Mouse (Mus musculus): ENCODE data around the gene Dnah3.

Dnah3 gene

DNA sequence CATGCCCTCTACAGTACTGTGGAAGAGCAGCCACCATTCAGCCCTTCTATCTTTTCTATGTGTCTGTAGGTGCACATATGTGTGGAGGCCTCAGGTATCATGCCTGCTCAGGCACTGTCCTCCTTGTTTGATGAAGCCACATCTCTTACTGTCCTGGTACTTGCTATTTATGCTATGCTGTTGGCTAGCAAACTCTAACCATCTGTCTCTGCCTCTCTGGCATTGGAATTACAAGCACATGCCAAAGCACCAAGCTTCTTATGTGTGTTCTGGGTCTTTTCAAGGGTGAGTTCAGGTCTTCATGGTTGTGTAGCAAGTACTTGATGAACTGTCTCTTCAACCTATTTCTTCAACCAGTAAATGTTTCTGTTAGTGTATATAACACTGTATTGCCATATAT lies 158.8 kb downstream of the Dnah3 start:
- no peak for DNase-seq

DNA sequence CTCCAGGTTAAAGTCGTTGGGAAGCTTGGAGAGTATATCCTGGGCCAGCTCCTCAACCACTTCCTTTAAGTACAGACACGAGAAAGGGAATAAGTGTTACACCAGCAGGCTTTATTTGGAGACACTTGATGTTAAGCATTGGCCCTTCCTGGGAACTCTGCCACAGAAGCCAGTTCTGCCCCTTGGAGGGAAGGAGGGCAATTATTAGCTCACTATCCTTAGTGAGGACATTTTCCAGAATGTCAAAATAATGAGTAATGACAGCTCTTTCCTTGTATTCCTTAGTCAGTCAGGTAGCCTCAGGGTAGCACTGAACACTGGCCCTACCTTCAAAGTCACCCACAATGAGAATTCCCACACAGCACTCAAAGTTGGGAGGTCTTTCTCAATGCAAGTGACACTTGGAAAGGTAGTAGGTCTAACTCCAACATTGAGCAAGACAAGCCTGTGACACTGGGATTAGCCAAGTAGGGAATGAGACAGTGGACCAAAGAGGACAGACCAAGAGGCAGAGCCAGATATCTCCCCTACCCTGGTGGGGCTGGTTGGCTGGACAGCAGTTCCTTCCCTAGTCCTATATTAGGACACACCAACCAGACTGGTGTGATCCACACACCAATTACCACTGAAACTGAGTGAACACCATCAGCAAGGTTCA lies 166.2 kb downstream of the Dnah3 start:
- DNase-seq = no peak

DNA sequence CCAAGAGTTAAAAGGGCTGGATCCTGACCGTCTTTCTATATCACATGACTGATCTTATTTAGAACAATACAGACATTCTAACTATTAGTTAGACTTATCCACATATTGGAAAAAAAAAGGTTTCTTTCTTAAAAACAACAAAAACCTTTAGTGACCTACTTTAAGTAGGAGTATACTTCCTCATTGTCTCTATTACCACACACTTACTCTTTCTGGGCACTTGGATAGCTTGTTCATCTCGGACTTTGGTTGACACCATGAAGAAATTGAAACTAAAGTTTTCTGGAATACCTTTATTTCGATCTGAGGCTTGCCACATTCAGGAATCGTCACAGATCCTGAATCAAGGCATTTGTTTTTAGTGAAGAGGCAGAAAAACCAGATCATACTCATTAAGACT lies 174.0 kb downstream of the Dnah3 start:
- no peak for DNase-seq

DNA sequence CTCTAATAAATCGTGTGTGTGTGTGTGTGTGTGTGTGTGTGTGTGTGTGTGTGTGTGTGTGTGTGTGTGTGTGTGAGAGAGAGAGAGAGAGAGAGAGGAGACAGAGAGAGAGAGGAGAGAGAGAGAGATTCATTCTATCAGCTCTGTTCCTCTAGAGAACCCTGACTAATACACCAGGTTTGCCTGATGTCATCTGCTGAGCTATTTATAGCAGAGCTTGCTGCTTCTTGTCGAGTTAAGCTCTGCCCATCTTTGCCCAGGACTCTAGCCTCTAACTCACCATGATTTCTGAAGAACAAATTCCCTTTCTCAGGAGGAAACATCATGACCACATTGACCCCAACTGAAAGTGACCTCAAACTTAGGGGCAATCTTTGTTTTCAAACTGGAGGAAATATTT lies 174.6 kb downstream of the Dnah3 start:
- DNase-seq = peak; percentile 22

DNA sequence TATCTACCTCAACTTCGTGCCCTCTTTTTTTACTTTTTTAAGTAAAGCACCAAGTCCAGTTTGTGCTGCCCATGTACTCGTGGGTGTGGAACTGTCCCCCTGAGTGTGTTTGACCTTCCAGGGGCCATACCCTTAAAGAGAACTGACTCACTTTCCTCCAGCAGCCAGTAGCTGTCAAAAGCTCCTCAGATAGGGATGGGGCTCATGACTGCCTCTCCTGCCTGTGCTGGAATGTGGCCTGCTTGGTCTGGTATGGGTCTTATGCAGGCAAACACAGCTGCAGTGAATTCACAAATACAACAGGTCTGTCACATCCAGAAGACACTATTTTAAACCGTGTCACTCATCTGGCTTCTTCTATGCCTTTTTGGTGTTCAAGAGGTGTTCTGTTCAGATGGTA lies 183.4 kb downstream of the Dnah3 start:
- DNase-seq = no peak

DNA sequence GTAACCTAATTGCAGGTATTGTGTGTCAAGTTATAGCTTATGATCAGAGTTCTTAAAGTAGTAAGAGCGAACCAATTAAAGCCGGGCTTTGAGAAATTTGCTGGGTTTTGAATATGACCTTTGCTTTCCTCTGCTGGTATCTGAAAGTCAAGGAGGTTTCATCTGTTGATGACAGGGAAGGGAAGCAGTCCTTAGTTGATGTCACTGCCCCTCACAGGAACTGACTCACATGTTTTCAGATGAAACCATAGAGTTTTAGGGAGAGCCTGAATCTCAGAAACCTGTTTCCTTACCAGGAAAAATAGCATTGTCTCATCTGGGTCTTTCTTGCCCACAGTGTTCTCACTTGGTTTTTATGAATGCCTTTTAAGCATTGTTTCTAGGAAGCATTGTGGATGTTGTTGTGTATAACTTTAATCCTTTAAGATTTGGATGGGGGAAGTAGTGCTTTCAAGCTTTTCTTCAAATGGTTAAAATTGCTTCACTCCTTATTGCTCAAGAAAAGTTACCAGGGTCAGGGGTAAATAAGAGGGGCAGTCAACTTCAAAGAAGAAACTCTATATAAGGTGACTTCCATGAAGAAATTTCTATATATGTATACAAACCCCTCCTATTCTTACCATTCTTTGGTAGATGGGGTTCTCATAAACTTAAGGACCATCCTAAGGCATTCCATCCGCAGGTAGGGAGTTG lies 188.4 kb downstream of the Dnah3 start:
- DNase-seq = no peak

DNA sequence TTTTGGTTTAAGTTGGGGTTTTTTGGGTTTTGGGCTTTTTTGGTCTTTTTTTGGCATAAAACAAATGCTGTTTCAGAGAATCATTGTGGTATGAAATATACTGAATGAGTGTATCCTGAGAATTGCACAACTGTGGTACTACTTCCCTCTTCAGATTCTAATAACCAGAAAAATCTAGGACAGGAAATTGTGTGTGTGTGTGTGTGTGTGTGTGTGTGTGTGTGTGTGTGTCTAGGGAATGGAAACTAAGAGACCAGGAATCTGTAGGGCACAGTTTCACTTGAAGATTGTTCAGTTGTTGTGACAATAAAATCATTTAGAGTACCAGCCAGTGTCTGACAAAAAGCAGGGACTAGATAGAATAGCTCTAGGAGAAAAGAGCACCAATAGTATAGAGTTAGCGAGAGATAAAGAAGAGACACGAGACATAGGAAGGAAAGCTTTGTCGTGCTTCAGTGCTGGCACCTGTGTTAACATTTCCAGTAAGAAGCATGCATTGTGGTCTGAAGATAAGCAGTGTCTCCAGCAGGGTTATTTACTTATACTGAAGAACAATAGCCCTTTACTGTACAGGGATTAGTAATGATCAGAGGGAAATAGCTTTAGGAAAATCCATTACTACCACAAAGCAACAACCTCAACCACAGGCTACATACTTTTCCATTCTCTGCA lies 195.6 kb downstream of the Dnah3 start:
- DNase-seq = no peak

DNA sequence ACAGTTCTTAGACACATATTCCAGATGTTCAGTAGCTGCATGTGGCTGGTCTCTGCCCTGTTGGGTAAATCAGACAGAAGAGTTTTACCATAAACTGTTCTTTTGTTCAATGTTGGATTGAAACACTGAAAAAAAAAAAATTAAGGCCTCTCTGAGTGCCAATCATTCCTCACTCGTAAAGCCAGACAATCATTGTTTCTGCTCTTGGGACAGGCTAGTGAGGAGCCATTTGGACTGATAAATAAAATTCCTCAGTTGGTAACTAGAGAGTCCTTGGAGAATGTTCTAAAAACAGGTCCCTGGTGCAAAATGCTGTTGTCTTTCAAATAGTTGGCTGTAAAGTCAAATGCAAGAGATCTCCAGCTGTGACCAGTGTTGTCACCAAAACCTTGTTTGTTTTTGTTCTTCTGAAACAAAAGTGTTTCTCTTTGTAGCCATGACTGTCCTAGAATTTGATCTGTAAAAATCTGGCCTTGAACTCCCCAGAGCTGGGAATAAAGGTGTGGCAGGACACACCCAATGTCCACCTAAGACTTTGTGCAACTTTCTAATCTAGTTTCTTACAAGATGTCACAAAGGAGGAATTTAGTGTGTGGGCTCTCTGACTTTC lies 196.7 kb downstream of the Dnah3 start:
- no peak for DNase-seq

DNA sequence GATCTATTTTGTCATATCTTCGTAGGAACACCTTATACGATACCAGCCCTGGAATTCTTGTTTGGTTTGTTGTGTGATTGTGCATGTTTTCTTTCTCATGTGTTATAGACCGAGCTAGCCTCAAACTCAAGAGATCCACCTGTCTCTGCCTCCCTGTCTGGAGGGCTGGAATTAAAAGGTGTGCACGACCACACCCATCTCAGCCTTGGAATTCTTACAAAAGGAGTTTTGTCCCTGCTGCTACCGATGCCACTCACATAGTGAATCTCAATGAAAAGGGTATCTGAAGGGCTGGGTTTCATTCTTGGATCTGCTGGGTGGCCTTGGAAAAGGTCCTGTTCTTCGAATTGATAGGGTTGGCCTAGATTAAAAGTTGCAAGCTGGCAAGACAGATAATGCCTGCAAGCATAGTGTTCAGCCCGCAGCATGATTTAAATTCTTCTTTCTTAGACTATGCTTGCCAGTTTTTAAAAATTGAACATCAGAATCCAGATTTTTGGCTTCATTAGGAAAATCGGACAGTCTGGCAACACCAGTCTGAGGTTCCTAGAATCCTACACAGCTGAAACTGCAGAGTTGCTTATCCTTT lies 197.5 kb downstream of the Dnah3 start:
- DNase-seq = no peak

DNA sequence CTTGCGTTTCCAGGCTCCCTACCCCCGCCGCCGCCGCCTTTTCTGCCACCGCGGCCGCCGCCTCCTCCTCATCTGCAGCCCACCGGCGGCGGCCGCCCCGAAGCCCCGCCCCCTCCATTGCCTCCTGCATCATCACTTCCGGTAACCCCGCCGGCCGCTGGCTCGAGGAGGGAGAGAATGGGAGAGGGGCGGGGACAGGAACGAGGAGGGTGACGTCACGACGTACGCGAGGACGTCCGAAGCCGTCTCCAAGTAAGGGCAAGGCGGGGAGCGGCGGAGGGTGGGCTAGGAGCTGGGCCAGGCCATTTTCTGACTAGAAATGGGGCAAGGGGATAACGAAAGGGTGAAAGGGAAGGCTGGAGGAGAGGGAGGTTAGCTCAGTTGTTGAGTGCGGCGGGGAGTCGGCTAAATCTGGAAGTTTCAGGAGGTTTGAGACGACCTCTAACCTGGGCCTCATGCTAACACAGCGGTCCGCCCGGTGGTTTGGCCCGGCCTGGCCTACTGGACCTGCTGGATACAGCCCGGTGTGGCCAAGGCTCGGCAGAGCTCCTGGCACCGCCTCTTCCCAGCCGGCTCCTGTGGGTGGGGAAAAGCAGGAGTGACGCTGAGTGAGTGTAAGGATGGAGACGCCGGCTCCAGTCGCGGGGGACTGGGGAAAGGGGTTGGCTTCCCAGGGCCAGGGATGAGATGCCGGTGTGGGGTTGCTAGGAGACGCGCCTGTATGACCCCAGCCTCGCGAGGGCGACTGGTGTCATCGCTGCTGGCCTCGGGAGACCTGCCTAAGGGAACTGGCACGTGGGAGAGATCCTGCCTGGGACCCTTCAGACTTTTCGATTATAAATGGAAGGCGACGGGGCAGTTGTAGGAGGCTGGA lies 199.2 kb downstream of the Dnah3 start, which contains the start of the genes Lyrm1 and Dcun1d3:
TSS of gene Lyrm1 (plus strand) at position 223 of the 874 bp plus-strand sequence.
TSS of gene Dcun1d3 (minus strand) at position 660 of the 874 bp plus-strand sequence.
- peak; percentile 99 for DNase-seq

DNA sequence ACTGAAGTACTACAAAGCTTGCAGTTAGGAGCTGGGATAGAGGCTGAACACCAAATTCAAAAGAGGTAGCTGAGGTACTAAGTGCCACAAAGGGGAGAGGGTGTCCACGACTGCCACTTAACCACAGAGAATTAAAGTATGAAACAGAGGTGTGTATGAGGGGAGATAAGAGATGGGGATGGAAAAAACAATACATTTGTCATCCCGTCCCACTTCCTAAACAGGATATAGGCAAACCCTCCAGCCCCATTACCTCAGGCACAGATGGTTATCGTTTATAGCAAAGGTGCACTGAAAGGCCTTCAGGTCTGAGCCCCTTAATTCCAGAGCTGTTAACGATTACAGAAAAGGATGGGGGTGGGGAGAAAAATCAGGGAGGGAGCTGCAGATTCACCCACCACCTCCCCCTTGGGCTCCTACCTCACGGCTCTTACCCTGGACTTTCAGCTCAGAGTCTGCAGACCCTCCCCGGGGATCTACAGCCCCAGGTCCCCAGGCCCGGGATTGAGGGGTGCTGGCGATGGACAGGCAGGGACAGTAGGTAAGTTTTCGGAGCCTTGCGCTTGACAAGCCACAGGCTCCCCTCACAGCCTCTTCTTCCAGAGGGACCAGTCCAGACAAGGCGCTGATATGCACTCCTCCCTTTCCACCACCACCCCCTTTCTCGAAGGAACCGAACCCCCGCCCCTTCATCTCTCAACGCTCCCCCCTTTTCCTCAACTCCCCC lies 200.1 kb downstream of the Dnah3 start:
- no peak for DNase-seq

DNA sequence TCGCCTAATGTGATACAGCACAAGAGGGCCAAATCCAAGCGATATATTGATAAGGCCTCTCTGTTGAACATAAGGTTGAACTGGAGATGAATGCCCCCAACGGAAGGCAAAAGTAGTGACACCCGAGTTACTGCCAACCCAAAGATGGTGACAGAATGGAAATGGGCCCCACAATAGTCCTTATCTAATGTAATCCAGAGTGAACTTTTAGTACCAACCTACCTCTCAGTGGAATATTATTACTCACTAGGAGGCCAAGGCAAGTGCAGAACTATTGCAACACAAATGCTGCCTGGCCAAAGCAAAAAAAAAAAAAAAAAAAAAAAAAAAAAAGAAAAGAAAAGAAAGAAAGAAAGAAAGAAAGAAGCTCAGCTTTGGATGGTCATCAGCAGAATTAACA lies 202.3 kb downstream of the Dnah3 start:
- DNase-seq = no peak

DNA sequence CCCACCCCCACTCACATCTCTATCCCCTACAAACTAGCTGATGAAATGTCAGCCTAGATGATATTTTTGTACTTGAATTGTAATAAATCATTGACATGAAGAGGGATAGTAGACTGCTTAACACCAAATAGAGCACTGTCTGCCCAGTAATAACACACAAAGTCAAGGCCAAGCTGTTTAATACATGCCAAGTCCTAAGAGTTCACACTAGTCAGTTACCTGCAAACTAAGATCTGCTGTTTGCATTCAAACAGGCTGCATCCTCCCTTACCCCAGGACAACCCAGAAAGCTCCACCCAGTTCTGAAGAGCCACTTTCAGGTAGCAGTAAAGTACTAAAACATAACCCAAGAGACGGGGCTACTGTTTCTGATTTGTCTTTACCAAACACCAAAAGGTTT lies 202.9 kb downstream of the Dnah3 start:
- no peak for DNase-seq

DNA sequence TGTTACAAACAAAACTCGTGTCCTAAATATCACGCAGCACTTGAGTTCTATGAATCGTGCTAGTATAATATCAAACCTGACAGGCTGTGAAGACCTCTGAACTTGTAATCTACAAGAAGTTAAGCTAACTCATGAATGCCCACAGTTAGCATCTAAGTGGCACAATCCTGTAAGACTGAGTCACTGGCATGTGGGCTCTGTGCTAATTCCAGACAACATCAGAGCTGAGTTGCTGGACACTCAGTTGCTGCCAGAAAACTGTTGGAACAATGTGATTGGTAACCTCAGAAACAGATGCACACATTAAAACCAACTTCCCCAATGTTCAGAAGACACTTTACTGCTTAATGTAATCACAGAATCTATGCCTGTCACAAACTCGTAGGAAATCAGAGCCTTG lies 207.2 kb downstream of the Dnah3 start:
- no peak for DNase-seq

DNA sequence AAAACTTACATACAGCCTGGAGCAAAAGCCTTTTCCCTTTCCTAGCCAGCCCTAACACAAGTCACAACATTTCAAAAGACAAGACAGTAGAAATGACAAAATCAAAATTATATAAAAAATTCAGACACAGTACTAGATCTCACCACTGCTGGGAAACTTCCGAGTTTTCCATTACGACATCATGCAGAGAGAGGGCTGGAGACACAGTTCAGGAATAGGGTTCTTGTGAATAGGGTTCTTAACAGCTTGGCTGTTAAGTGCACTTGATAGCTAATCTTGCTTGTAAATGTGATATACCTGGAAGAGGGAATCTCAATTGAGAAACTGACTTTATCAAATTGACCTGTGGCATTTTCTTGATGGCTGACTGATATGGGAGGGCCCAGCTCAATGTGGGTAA lies 213.9 kb downstream of the Dnah3 start:
- DNase-seq = no peak

DNA sequence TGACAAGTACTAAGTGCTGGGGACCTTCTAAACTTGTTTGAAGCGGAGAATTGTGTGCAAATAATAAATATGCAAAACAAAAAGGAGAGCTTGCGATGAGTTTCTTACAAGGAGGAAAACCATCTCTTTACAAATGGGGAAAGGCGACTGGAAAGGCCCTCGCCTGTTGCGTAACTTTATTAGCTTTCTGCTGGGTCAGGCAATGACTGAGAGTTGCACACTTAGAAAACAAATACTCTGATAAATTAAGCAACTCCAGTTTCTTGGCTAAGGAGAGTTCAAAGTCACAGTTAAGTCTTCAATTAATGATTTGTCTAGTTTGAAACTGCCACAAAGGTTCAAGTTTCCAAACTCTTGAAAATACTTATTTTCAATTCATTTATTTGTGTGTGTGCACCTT lies 214.7 kb downstream of the Dnah3 start:
- DNase-seq = no peak

DNA sequence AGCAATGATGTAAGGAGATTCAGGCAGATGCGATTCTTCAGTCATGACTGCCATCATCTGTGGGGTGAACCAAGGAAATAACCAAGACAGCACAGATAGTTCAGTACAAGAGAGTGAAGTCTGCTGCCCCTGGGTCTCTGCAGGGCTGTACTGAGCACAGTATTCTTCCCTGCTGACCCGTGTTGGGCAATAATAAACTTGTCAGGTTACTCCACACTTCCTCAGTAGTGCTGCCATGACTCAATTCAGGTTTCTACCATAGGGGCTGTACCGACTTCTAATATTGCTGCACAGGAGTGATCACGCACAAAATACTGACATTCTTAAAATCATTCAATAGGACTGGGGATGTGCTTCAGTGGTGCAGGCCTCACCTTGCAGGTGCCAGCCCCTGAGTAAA lies 215.9 kb downstream of the Dnah3 start:
- no peak for DNase-seq

DNA sequence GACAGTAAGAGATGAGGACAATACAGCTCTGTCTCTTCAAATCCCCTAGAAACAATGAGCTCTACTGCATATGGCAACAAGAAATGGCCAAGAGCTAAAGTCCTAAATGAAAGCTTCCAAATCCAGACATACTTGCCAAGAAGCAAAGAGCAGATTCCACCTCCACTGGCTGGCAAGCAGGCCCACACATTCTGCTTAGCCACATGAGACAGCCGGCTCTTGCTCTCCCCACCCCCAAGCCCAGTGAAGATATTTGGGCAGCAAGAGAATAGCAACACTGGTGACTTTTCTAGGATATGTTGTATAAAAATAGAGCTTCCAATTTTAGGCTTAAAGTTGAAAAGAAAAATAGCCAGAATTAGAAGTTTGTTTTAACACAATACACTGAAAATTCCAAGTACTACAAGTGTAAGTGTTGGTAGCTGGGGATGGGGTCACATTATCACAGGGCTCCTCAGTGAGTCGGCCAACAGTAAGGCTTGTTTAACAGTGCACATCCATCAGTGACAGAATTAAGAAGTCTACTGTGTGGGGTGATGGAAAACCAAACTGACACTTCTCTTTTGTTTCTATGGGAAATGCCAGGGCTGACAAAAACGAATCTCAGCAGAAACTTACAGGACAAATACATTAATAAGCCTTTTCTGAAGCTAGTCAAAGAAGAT lies 219.2 kb downstream of the Dnah3 start:
- no peak for DNase-seq

DNA sequence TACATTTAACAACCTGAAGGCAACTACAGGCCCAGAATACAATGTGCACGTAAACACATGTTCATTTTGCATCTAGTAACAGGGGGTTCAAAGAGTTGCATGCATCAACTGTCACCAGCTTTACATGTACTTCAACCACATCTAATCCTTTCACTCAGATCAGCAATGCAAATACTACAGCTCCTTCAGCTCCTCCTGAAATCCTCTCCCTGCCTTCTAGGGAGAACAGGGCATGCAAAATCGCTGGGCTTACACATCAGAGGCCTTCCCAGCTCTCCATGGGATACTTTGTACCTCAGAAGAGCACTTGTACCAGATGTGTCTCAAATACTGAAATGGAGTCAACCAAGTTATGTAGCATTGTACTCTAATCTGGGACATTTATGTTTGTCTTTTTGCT lies 222.0 kb downstream of the Dnah3 start:
- DNase-seq = no peak
